Mouse (Mus musculus): Measurements from ENCODE around the gene Rbx1.

DNA sequence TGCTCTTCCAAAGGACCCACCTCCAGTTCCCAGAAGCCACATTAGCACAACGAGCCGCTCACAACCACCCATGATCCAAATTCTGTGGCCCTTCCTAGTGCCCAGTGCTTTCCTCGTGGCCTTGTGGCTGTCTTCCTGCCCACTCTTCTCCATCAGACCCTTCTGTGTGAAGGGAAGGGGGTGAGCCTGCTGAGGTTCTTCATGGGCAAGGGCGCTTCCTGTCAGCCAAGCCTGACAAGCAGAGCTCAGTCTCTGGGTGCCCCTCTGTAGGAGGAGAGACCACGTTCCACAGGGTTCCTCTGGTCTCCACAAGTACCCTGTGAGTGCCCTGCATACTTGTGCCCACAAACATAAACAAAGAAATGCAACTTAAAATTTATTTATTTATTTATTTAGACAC, 6.2 kb downstream of the Rbx1 start:
- no peak for TF ChIP-seq CTCF (IDR thresholded peaks at IDR 0.05; ENCODE audit: low read depth)
- TF ChIP-seq EP300 (IDR thresholded peaks at IDR 0.05; ENCODE audit: low read depth) = no peak

All from liver, embryonic 14.5 days (tissue).